7 mouse cellular contexts compared by ENCODE assay signal in genomic region chr10:44459321-44460000, GRCm38 (mm10).
DNase-seq lines count a peak whose midpoint lies in the region; ATAC-seq and TF ChIP-seq lines count a peak whose summit lies in the region.

No protein-coding gene starts in this region.

- no peak for ATAC-seq in G1E (ENCODE audit: extremely low read depth, insufficient number of reproducible peaks, low FRiP score, poor library complexity, severe bottlenecking)
- no peak for ATAC-seq in hindbrain, embryonic 11.5 days (ENCODE audit: low FRiP score)

- H3K4me1 ChIP-seq in G1E (ENCODE audit: insufficient read depth, low read depth, low read length): peaks cover 30% of the 10 kb centered on the region
- peaks cover 2% of the 10 kb centered on the region; the same call in 1 of the 2 replicates for H3K4me1 ChIP-seq in brown adipose tissue, adult 24 weeks (ENCODE audit: control insufficient read depth, insufficient read depth, insufficient read length, low read length)
- H3K4me1 ChIP-seq in hindbrain, embryonic 11.5 days (replicated peaks; ENCODE audit: control insufficient read depth, insufficient read depth, low read length): no peaks in the 10 kb centered on the region

- H3K27ac ChIP-seq in brown adipose tissue, adult 24 weeks (replicated peaks; ENCODE audit: low read depth, low read length): peak overlapping the region; percentile 43; the same call in 1 of the 2 replicates
- no peak overlapping the region for H3K27ac ChIP-seq in hindbrain, embryonic 11.5 days (ENCODE audit: low read depth, low read length)
- peak overlapping the region; percentile 51 for H3K27ac ChIP-seq in macrophage

- H3K9me3 ChIP-seq in G1E (replicated peaks): no peaks in the 10 kb centered on the region
- H3K9me3 ChIP-seq in hindbrain, embryonic 11.5 days (ENCODE audit: control insufficient read depth, low read length): no peaks in the 10 kb centered on the region

- H3K36me3 ChIP-seq in G1E (replicated peaks) (peaks cover 6% of the 10 kb centered on the region), macrophage (ENCODE audit: inconsistent target) (peaks cover 5% of the 10 kb centered on the region; the same call in 1 of the 2 replicates)
- no peaks in the 10 kb centered on the region for H3K36me3 ChIP-seq in hindbrain, embryonic 11.5 days (ENCODE audit: control insufficient read depth, insufficient read depth, low read length)

- no peaks in the 10 kb centered on the region for H3K27me3 ChIP-seq in G1E (ENCODE audit: insufficient read depth, low read length)
- H3K27me3 ChIP-seq in hindbrain, embryonic 11.5 days (ENCODE audit: control insufficient read depth, insufficient read depth, low read length): peaks cover 17% of the 10 kb centered on the region

- H3K4me3 ChIP-seq in G1E (ENCODE audit: low read depth, low read length): peak overlapping the region; percentile 49; the same call in 1 of the 2 replicates
- H3K4me3 ChIP-seq in brown adipose tissue, adult 24 weeks (ENCODE audit: insufficient read depth, low read depth, low read length): peak overlapping the region; percentile 69
- H3K4me3 ChIP-seq in hindbrain, embryonic 11.5 days (ENCODE audit: low read depth, low read length): peak overlapping the region; percentile 60; the same call in 1 of the 2 replicates
- peak overlapping the region; percentile 52; the same call in 1 of the 2 replicates for H3K4me3 ChIP-seq in macrophage (ENCODE audit: inconsistent target)

- no peak for TF ChIP-seq CTCF in G1E (IDR thresholded peaks at IDR 0.05; ENCODE audit: low read depth, low read length)

- WGBS in hindbrain, embryonic 11.5 days: 9% methylated on average over 11 of the region's 11 CpGs
- WGBS in macrophage (ENCODE audit: missing documents): 21% methylated on average over 11 of the region's 11 CpGs

- no peak overlapping the region for H3K9ac ChIP-seq in hindbrain, embryonic 11.5 days (ENCODE audit: low read depth, low read length)

- peaks cover 33% of the 10 kb centered on the region; the same call in 1 of the 2 replicates for H3K79me2 ChIP-seq in macrophage (ENCODE audit: inconsistent target)

- peak overlapping the region; percentile 93; the same call in 1 of the 2 replicates for H3K4me2 ChIP-seq in hindbrain, embryonic 11.5 days (replicated peaks; ENCODE audit: low read depth, low read length)

- DNase-seq in G1E (ENCODE audit: low spot score): no peak
- peak; percentile 38 for DNase-seq in hindbrain, embryonic 11.5 days (ENCODE audit: low spot score)
- no peak for DNase-seq in ovary, postnatal 10 days (ENCODE audit: low spot score)
- DNase-seq in urinary bladder, postnatal 10 days (ENCODE audit: low spot score): no peak
- no peak for DNase-seq in adrenal gland, postnatal 4 days (ENCODE audit: low spot score in 2 of 2)
